Mouse (Mus musculus) cerebellum, postnatal 10 days (tissue): ENCODE measurements around the gene Capn7.

Experiments
- DNase-seq, 2 experiments: peaks; one replicate each; pipeline ENCODE4 v3.0.0; 2021; ENCODE audit warnings: mixed read lengths in 2 of 2

Gene Capn7

DNA sequence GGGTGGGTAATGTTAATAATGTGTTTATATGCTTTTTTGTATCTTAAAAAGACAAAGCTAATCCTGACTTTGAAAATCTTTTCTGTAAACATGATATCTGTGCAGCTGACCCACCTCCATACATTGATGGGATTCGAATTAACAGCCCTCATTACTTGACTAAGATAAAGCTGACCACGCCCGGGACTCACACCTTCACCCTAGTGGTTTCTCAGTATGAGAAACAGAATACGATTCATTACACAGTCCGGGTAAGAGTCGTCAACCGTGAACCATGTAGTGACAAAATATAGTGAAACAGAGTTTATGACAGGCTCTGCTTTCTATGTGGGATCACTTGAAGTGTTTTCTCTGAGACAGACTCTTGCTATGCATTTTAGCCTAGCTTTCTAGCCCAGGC lies 31.5 kb downstream of the Capn7 start:
- no peak for DNase-seq

- no peak for DNase-seq
These were observed 32.9 kb downstream of the Capn7 start for GRCm38 (mm10) chr14:31369377-31369776.

GRCm38 (mm10) chr14:31374390-31374789 lies 38.0 kb downstream of the Capn7 start:
- DNase-seq = no peak

- no peak for DNase-seq
These were observed 39.9 kb downstream of the Capn7 start for GRCm38 (mm10) chr14:31376331-31376730.

DNA sequence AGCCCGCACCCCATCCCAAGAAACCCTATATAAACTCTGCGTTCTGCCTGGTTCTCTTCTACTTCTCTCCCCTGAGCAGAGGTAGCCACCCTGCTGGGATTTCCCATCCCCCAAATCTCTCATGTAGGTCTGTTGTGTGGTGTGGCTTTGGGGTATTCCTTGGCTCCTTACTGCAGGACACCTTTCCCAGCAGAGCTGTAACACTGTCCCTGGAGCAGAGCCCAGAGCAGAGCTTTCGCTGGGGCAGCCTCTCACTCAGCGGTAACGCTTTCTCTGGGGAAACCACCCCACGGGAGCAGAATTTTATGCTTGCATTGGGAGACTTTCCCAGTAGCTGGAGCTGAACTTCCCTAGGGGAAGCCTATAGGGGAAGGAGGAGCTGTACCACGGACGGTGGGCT lies 45.8 kb downstream of the Capn7 start:
- DNase-seq = peak; percentile 47 to 56

- peak; percentile 86 to 88 for DNase-seq
These were observed 47.1 kb downstream of the Capn7 start for GRCm38 (mm10) chr14:31383470-31384050.

GRCm38 (mm10) chr14:31384366-31385323 lies 48.2 kb downstream of the Capn7 start:
- peak; percentile 73 to 82 for DNase-seq

- peak in 1 of 2 experiments; percentile 36 for DNase-seq
These were observed 49.0 kb downstream of the Capn7 start for GRCm38 (mm10) chr14:31385406-31385805.

- DNase-seq = peak; percentile 89
These were observed 49.7 kb downstream of the Capn7 start for GRCm38 (mm10) chr14:31385977-31386697.

DNA sequence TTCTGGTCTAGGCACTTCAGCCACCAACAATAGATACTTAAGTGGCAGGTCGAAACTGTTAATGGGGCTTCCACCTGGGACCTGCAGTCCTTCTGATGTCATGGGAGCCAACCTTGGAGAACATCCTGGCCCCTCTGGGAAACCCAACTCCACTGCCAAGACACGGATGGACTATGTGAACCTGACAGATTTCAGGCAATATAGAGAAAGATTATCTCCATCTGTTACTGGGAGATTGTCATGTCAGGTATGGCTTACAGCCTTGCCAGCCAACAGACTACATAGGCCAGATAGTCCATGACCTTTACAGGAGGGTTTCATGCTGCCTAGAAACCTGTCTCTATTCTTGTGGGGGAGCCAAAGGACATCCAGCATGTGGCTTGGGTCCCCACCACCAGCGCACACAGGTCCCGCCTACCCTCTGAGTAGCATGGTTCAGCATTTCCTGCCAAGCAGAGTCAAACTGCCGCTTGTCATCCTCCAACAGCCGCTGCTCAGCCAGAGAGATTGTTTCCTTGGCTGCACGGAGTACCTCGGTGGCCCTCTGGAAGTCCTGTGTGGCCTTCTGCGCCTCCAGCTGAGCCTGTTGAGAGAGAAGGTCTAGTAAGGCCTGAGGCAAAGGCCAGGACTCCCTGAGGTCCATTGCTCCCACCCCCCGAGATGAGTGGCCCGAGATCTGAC lies 51.0 kb downstream of the Capn7 start:
- DNase-seq = peak; percentile 66 to 73

- peak in 1 of 2 experiments; percentile 62 for DNase-seq
These were observed 51.8 kb downstream of the Capn7 start for GRCm38 (mm10) chr14:31388086-31388872.

DNA sequence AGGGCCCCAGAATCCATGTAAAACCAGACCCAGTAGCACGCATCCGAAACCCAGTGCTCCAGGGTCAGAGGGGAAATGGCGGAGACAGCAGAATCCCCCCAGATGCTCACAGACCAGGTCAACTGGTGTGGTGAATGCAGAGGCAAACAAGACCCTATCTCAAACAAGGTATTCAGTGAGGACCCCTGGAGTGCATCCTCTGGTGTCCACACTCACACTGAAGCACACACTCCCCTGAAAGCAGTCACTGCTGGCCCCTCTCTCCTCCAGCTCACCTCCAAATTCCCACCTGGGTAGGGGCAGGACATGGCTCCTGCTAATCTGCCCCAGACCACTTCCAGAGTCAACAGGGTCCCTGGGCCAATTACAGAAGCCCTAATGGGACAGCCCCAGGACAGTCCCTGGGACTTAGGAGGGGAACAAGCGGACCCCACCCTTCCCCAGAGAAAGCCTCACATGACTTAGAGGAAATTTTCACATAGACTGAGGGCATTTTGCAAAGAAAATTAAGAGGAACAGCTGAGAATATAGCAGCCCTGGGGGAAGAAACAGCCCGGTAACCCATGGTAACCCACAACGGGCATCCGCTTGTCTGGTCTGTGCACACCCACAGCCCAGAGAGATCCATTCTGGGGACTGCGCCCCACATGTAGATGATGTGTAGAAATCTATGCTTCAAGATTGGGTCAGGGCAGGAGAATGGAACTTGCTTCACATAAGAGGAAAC lies 53.1 kb downstream of the Capn7 start:
- no peak for DNase-seq

DNA sequence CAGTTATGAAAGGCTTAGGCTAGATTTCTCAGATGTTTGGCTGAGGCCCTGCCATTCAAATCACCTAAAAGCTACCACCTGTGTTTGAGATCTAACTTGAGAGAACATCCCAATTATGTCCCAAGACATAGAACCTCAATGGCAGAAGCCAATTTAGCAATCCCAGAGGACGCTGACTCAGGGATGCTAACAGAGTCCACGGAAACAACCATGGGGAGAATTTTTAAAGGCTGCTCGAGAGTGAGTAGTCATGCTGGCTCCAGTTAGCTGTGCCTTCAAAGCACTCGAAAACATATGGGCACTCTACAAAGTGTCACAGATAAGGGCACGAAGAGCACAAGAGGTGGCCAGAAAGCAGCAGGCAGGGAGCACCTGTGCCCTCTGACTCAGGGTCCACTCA lies 55.9 kb downstream of the Capn7 start:
- no peak for DNase-seq

GRCm38 (mm10) chr14:31392873-31393545 lies 56.6 kb downstream of the Capn7 start:
- DNase-seq = peak; percentile 68 to 80

GRCm38 (mm10) chr14:31393546-31393890 lies 57.1 kb downstream of the Capn7 start:
- no peak for DNase-seq

- DNase-seq = peak; percentile 65 to 75
These were observed 57.6 kb downstream of the Capn7 start for GRCm38 (mm10) chr14:31393936-31394630.

DNA sequence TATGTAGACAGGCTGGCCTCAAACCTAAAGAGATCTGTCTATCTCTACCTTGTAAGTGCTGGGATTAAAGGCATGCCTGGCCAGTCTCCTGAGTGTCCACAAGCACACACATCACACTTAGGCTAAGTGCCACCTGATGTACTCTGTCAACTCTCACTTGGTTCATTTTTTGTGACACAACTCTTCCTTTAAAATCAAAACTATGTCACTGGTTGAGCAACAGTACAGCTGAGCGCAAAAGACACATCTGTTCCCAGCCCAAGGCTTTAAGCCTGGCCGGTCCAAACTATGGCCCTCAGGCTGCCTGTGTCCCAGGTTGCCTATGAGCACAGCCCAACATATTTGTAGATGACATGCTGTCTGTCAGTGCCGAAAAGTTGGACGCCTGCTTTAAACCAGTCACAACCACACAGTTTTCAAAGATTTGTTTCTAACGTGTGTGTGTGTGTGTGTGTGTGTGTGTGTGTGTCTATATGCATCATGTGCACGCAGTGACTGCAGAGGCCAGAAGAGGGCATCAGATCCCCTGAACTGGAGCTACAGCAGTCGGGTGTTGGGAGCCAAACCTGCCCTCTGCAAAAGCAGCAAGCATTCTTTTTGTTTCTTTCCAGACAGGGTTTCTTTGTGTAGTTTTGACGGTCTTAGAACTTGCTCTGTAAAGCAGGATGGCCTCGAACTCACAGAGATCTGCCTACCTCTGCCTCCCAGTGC lies 58.5 kb downstream of the Capn7 start:
- DNase-seq = peak in 1 of 2 experiments; percentile 50

DNA sequence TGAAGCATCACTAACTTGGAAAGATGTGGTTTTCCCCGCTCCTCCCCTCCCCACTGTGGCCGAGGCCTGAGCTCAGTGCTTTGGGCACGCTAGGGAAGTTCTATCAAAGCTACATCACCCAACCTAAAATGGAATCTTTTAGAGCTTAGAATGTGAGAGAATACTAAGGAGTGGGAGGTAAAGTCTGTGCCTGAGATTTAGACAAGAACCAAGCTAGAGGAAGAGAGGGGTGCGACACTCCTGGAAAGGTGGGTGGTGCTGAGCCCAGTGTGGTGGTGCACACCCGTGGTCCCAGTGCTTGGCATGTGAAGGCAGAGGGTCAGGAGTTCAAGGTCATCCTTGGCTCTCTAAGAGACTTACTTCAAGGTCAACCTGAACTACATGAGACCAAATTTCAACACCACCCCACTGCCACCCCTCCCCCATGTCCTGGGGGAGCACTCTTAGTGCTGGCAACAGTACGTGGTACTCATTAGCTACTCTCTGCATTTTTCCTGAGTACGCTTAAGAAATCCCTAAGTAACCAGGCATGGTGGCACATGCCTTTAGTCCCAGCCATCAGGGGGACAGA lies 59.3 kb downstream of the Capn7 start:
- no peak for DNase-seq

- no peak for DNase-seq
These were observed 60.0 kb downstream of the Capn7 start for GRCm38 (mm10) chr14:31396428-31396827.
